Mouse (Mus musculus): ENCODE results near the gene Msh5. TPM values are rescaled to one million over a fixed set of nuclear protein-coding genes. Genes with fewer than 3 reads are reported as not detected.

Gene Msh5
- total RNA-seq, 2 experiments from 2014 or later: 9.7 to 13.8 TPM

Other genes with a start within 250 kb of the Msh5 start
- not detected for gene Cyp21a1, start 242.2 kb downstream of the Msh5 start, total RNA-seq (2023)
- 10 to 100 TPM; 57.8 to 67.8 TPM for gene Stk19, start 209.8 kb downstream of the Msh5 start, total RNA-seq (2023)
- gene Dxo, start 209.7 kb downstream of the Msh5 start, total RNA-seq (2023): 10 to 100 TPM; 87.2 to 90.1 TPM
- 100 to 1,000 TPM; 106 to 113 TPM for gene Skiv2l, start 196.5 kb downstream of the Msh5 start, total RNA-seq (2023)
- 10 to 100 TPM; 32.7 to 37.8 TPM for gene Nelfe, start 196.4 kb downstream of the Msh5 start, total RNA-seq (2023)
- under 1 TPM in 1 of 2 experiments, not detected in 1; 0.41 TPM for gene Cfb, start 184.2 kb downstream of the Msh5 start, total RNA-seq (2023)
- 10 to 100 TPM in 1 of 2 experiments, 1 to 10 TPM in 1; 9.4 to 13.1 TPM for gene Zbtb12, start 167.3 kb downstream of the Msh5 start, total RNA-seq (2023)
- gene Gm20547, start 164.7 kb downstream of the Msh5 start, total RNA-seq (2023): not detected
- gene C2, start 148.5 kb downstream of the Msh5 start, total RNA-seq (2023): 1 to 10 TPM; 2.4 to 2.6 TPM
- 100 to 1,000 TPM; 169 to 178 TPM for gene Ehmt2, start 148.3 kb downstream of the Msh5 start, total RNA-seq (2023)
- not detected for gene Slc44a4, start 132.3 kb downstream of the Msh5 start, total RNA-seq (2023)
- gene Neu1, start 115.5 kb downstream of the Msh5 start, total RNA-seq (2023): 10 to 100 TPM; 64.3 to 86.9 TPM
- gene Hspa1b, start 87.5 kb downstream of the Msh5 start, total RNA-seq (2023): 100 to 1,000 TPM in 1 of 2 experiments, 1 to 10 TPM in 1; 9.1 to 108 TPM
- gene Gm20481, start 76.8 kb downstream of the Msh5 start, total RNA-seq (2023): not detected
- 10 to 100 TPM in 1 of 2 experiments, 1 to 10 TPM in 1; 3.8 to 37.9 TPM for gene Hspa1a, start 74.6 kb downstream of the Msh5 start, total RNA-seq (2023)
- not detected for gene Hspa1l, start 74.0 kb downstream of the Msh5 start, total RNA-seq (2023)
- gene Lsm2, start 64.9 kb downstream of the Msh5 start, total RNA-seq (2023): 10 to 100 TPM; 32.1 to 32.7 TPM
- 100 to 1,000 TPM; 290 to 310 TPM for gene Vars, start 45.8 kb downstream of the Msh5 start, total RNA-seq (2023)
- under 1 TPM; 0.50 to 0.75 TPM for gene Vwa7, start 30.2 kb downstream of the Msh5 start, total RNA-seq (2023)
- 1 to 10 TPM; 4.8 to 5.7 TPM for gene Sapcd1, start 18.7 kb downstream of the Msh5 start, total RNA-seq (2023)
- 100 to 1,000 TPM; 210 to 218 TPM for gene Clic1, start 3.2 kb upstream of the Msh5 start, total RNA-seq (2023)
- gene Ddah2, start 12.3 kb upstream of the Msh5 start, total RNA-seq (2023): 1 to 10 TPM; 3.4 to 5.2 TPM
- not detected for gene Ly6g6c, start 18.6 kb upstream of the Msh5 start, total RNA-seq (2023)
- not detected for gene Mpig6b, start 19.4 kb upstream of the Msh5 start, total RNA-seq (2023)
- not detected for gene Ly6g6e, start 30.2 kb upstream of the Msh5 start, total RNA-seq (2023)
- gene Ly6g6d, start 31.3 kb upstream of the Msh5 start, total RNA-seq (2023): not detected
- gene Ly6g6f, start 38.9 kb upstream of the Msh5 start, total RNA-seq (2023): not detected
- gene Abhd16a, start 42.5 kb upstream of the Msh5 start, total RNA-seq (2023): 10 to 100 TPM; 71.6 to 74.8 TPM
- not detected for gene Ly6g5c, start 61.5 kb upstream of the Msh5 start, total RNA-seq (2023)
- gene Ly6g5b, start 68.7 kb upstream of the Msh5 start, total RNA-seq (2023): 1 to 10 TPM; 1.5 to 1.7 TPM
- gene Gpank1, start 74.7 kb upstream of the Msh5 start, total RNA-seq (2023): 10 to 100 TPM; 31.1 to 34.0 TPM
- 100 to 1,000 TPM; 126 to 147 TPM for gene Csnk2b, start 75.3 kb upstream of the Msh5 start, total RNA-seq (2023)
- gene D17H6S53E, start 79.6 kb upstream of the Msh5 start, total RNA-seq (2023): 10 to 100 TPM; 16.6 to 25.1 TPM
- gene Apom, start 85.3 kb upstream of the Msh5 start, total RNA-seq (2023): under 1 TPM; 0.56 to 0.93 TPM
- 100 to 1,000 TPM; 412 to 463 TPM for gene Bag6, start 88.4 kb upstream of the Msh5 start, total RNA-seq (2023)
- gene Prrc2a, start 118.2 kb upstream of the Msh5 start, total RNA-seq (2023): 100 to 1,000 TPM; 364 to 379 TPM
- 1 to 10 TPM; 1.7 to 5.1 TPM for gene Aif1, start 129.3 kb upstream of the Msh5 start, total RNA-seq (2023)
- gene Lst1, start 141.7 kb upstream of the Msh5 start, total RNA-seq (2023): 10 to 100 TPM; 32.6 to 54.4 TPM
- gene Ltb, start 147.7 kb upstream of the Msh5 start, total RNA-seq (2023): 100 to 1,000 TPM; 669 to 686 TPM
- gene Tnf, start 155.3 kb upstream of the Msh5 start, total RNA-seq (2023): 10 to 100 TPM in 1 of 2 experiments, 1 to 10 TPM in 1; 9.6 to 14.5 TPM
- gene Lta, start 158.6 kb upstream of the Msh5 start, total RNA-seq (2023): 10 to 100 TPM; 45.0 to 61.0 TPM
- not detected for gene Gm16181, start 174.1 kb upstream of the Msh5 start, total RNA-seq (2023)
- 1 to 10 TPM; 1.2 to 2.9 TPM for gene Atp6v1g2, start 186.9 kb upstream of the Msh5 start, total RNA-seq (2023)
- gene Nfkbil1, start 189.0 kb upstream of the Msh5 start, total RNA-seq (2023): 10 to 100 TPM; 11.2 to 16.2 TPM
- 100 to 1,000 TPM; 440 to 473 TPM for gene Ddx39b, start 195.0 kb upstream of the Msh5 start, total RNA-seq (2023)
- 1,000 to 10,000 TPM; 1,708 to 1,769 TPM for gene H2-D1, start 216.0 kb upstream of the Msh5 start, total RNA-seq (2023)